Mouse (Mus musculus): Measurements from ENCODE around the gene Car12. TPM values are rescaled to one million over a fixed set of nuclear protein-coding genes. Genes with fewer than 3 reads are reported as not detected.
A peak's percentile ranks its signal among the peaks of the same experiment; 100 is the strongest.

Gene Car12
- polyA plus RNA-seq, 1 experiment from 2014 or later = 6.6 TPM

DNA sequence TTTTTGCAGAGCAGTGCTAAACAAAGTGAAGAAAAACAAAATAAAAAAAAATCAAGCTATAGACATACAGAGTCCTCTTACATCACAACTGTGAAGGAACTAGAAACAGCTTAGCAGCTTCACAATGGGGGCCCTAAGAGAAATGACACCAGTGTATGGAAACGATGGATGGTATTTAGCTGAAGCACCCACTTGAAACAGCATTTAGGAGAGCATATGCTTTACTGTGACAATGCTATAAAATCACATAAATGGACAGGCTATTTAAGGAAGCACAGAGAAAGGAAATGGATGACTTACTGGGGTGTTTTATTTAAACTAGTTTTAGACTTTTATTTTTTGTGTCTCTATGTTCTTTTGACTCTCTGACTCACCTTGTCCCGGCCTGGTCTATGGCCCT is 25.8 kb upstream of the Car12 start:
- H3K4me1 ChIP-seq (replicated peaks) = no peaks in the 10 kb centered on the region
- 86% methylated on average over 2 of the region's 2 CpGs for WGBS
- ATAC-seq (ENCODE audit: low FRiP score, low read depth) = no peak

DNA sequence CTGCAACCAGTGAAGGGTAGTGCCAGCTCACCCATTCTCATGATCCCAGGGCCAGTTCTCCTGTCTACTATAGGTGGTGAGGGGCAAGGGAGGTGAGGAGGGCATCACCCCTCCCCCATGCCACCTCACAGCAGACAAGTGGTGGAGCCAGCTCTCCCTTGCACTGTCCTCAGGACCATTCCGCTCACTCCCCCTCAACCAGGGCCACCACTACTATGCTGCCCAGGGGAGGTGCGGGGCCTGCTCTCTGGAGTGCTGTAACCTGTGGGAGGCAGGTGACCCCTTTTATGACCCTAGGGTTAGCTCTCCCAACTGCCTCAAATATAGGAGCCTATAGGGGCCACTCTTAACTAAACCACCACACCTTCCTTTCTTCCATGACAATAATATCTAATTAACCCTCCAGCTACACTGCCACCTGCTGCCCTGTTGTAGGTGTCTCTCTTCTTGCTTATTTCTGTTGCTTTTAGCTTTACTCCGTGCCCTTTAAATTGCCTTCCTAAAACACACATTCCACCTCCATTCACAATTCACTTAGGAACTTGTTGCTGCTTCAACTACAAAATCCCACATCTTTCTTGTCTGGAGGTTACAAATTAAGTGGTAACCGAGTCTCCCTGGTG is 21.7 kb upstream of the Car12 start:
- no peaks in the 10 kb centered on the region for H3K36me3 ChIP-seq
- H3K4me2 ChIP-seq = no peak overlapping the region
- no peak for ATAC-seq (ENCODE audit: low FRiP score, low read depth)
- H3K27me3 ChIP-seq = no peaks in the 10 kb centered on the region
- 80% methylated on average over 4 of the region's 4 CpGs for WGBS
- H3K9ac ChIP-seq = no peak overlapping the region
- no peak overlapping the region for H3K4me3 ChIP-seq
- H3K27ac ChIP-seq (replicated peaks) = no peak overlapping the region
- H3K4me1 ChIP-seq (replicated peaks) = no peaks in the 10 kb centered on the region
- H3K9me3 ChIP-seq = no peaks in the 10 kb centered on the region

More for the DNA sequence above, 25.8 kb upstream of the Car12 start:
- H3K27me3 ChIP-seq = no peaks in the 10 kb centered on the region
- no peaks in the 10 kb centered on the region for H3K36me3 ChIP-seq
- no peak overlapping the region for H3K4me3 ChIP-seq
- H3K27ac ChIP-seq (replicated peaks) = no peak overlapping the region
- no peak overlapping the region for H3K4me2 ChIP-seq
- no peak overlapping the region for H3K9ac ChIP-seq
- no peaks in the 10 kb centered on the region for H3K9me3 ChIP-seq

DNA sequence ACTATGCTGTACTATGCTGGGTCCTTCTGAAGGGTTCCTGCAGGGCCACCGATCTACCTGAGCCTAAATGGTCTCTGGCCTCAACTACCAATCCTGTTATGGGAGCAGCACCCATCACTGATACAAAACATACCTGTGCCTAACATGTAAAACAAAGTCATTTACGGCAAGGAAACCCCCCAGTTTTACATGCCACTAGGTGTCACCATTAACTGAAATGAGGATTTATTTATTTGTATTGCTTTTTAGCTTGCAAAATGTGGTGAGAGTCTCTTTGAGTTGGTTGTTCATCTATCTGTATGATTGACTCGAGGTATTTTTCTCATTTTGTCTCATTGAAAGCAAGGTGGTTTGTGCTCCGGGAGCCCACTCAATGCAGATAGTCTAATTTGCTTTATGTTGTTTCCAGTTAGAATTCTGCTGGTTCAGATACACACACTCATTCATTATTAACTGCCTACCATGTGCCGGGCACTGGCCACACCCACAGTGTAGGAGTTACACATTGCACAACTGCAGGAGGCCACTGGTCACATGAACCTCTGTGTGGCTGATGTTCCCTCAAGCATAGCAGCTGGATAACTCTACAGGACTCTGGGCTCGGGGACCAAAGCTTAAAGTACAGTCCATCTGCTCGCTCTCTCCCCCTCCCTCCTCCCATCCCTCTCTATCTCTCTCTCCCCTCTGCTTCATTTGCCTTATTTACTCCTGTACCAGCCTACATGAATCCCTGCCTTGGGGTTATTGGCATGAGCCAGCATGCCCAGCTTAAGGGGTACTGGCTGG is 15.9 kb upstream of the Car12 start:
- H3K4me2 ChIP-seq = no peak overlapping the region
- 78% methylated on average over 7 of the region's 7 CpGs for WGBS
- H3K27ac ChIP-seq (replicated peaks) = no peak overlapping the region
- no peak overlapping the region for H3K9ac ChIP-seq
- no peaks in the 10 kb centered on the region for H3K4me1 ChIP-seq (replicated peaks)
- ATAC-seq (ENCODE audit: low FRiP score, low read depth) = no peak
- H3K9me3 ChIP-seq = no peaks in the 10 kb centered on the region
- no peaks in the 10 kb centered on the region for H3K36me3 ChIP-seq
- no peaks in the 10 kb centered on the region for H3K27me3 ChIP-seq
- no peak overlapping the region for H3K4me3 ChIP-seq

DNA sequence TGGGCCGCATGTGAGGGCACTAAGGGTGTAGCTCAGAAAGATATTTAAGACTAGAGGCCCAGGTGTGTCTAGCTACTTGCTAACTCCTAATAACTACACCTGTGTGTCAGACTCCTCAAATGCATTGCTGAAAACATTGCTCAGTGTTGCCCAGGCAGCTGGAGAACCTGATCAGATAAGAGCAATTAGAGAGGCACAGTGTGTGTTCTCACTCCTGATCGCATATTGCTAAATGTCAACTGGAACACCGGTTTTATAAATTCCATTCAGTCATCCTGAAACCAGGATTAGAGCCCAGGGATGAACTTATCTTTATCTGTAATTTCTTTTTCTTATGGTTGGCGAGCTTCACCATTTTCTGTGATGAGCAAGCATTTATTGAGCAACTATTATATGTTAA is 13.7 kb upstream of the Car12 start:
- no peak overlapping the region for H3K4me2 ChIP-seq
- H3K27ac ChIP-seq (replicated peaks) = no peak overlapping the region
- ATAC-seq (ENCODE audit: low FRiP score, low read depth) = no peak
- no peaks in the 10 kb centered on the region for H3K4me1 ChIP-seq (replicated peaks)
- no peak overlapping the region for H3K9ac ChIP-seq
- no peaks in the 10 kb centered on the region for H3K27me3 ChIP-seq
- 93% methylated on average over 4 of the region's 4 CpGs for WGBS
- no peaks in the 10 kb centered on the region for H3K9me3 ChIP-seq
- no peaks in the 10 kb centered on the region for H3K36me3 ChIP-seq
- no peak overlapping the region for H3K4me3 ChIP-seq

DNA sequence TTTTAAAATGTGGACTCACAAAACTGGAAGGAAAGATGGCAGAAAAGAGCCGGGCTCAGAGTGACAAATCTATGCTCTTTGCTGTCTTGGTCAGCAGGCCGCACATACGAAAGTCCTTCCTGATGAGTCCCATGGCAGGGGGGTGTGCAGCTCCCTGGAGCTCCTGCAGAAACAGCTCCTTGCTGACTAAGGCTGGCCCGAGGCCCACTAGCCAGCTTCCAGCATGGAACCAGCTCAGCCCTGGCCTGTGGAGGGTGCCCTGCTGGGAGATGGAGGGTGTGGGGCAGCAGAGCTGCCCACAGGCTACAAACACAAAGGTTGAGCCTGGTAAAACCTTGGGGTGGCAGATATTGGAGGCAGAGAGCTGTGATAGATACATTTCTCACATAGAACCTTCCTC is 10.5 kb upstream of the Car12 start:
- no peak for ATAC-seq (ENCODE audit: low FRiP score, low read depth)
- Histone ChIP-seq H3K27me3 (no peaks in the 10 kb centered on the region), H3K4me1 (replicated peaks) (peaks cover 4% of the 10 kb centered on the region), H3K4me2 (no peak overlapping the region), H3K9ac (no peak overlapping the region), H3K36me3 (no peaks in the 10 kb centered on the region), H3K27ac (replicated peaks) (no peak overlapping the region), H3K9me3 (no peaks in the 10 kb centered on the region), H3K4me3 (no peak overlapping the region)
- 84% methylated on average over 4 of the region's 4 CpGs for WGBS

DNA sequence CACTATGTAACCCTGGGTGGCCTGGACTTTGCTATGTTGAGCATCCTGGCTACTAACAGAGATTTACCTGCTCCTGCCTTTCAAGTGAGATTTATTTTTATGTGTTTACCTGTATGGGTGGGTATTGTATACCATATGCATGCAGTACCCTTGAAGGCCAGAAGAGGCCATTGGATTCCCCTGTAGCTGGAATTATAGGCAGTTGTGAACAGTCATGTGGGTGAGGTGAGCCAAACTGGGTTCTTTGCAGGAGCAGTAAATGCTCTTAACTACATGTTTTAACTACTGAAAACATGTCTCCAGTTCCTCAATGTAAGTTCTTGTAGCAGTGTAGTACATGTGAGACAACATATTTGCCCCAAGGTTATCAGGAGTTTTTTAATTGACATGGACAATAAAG is 8.1 kb upstream of the Car12 start:
- no peaks in the 10 kb centered on the region for H3K36me3 ChIP-seq
- no peak overlapping the region for H3K9ac ChIP-seq
- no peak overlapping the region for H3K4me2 ChIP-seq
- peaks cover 18% of the 10 kb centered on the region for H3K4me1 ChIP-seq (replicated peaks)
- ATAC-seq (ENCODE audit: low FRiP score, low read depth) = no peak
- no peaks in the 10 kb centered on the region for H3K9me3 ChIP-seq
- no peak overlapping the region for H3K4me3 ChIP-seq
- no peaks in the 10 kb centered on the region for H3K27me3 ChIP-seq
- no peak overlapping the region for H3K27ac ChIP-seq (replicated peaks)

DNA sequence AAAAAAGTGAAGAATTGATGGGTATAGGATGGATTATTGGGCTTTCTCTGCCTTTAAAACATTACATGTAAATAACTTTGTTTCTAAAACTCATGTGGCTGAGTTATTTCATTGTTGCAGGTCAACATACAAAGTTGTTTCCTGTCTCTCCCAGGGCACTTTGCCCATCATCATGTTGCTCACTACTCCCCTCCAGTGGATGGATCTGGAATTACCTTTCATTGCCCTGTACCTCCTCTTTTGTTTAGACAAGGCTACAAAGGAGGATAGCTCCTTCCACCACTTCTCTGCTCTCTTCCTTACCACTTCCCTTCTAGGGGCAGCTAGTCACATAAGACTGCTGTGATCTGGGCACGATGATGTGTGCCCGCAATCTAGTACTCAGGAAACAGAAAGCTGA is 7.7 kb upstream of the Car12 start:
- no peaks in the 10 kb centered on the region for H3K36me3 ChIP-seq
- no peaks in the 10 kb centered on the region for H3K27me3 ChIP-seq
- no peak overlapping the region for H3K4me2 ChIP-seq
- WGBS = 58% methylated on average over 2 of the region's 2 CpGs
- H3K9ac ChIP-seq = no peak overlapping the region
- peaks cover 18% of the 10 kb centered on the region for H3K4me1 ChIP-seq (replicated peaks)
- H3K4me3 ChIP-seq = no peak overlapping the region
- H3K9me3 ChIP-seq = no peaks in the 10 kb centered on the region
- no peak for ATAC-seq (ENCODE audit: low FRiP score, low read depth)
- H3K27ac ChIP-seq (replicated peaks) = no peak overlapping the region

DNA sequence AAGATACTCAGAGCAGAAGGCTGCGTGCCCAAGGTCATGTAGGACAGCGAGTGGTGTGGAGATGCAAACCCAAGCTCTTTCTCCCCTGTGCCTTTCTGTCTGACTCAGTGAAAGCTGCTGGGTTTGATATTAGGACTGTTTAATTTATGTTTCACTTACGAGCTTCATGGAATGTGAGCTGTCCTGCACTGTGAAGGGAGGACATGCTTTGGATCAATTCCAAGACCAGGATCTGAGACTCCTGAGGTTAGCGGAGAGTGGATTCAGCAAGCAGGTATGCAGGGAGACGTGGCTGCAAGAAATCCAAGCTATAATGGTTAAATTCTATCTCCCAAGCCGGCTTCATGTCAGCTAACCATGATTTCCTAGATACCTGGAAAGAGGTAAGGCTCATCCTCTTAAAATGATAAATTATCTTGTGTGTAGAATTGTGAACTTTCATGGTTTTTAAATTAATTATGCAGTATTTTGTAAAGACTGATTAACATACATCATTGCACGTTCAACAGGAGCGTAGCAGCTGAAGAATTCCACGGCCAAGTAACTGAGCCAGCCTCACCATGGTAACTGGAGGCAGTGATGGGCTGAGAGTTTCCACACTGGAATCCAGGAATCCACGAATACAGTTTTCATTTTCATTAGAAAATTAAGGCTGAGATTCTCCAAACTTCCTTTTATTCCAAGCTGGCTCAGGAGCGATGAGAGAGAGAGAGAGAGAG is 5.3 kb upstream of the Car12 start:
- Histone ChIP-seq H3K4me1 (replicated peaks) (peaks cover 20% of the 10 kb centered on the region), H3K27me3 (no peaks in the 10 kb centered on the region), H3K4me2 (0 out of 2 replicates have a peak overlapping the region, but pooled peaks have one; percentile 14), H3K36me3 (no peaks in the 10 kb centered on the region), H3K9me3 (no peaks in the 10 kb centered on the region), H3K9ac (no peak overlapping the region), H3K27ac (replicated peaks) (peak overlapping the region; percentile 43), H3K4me3 (no peak overlapping the region)
- 33% methylated on average over 11 of the region's 11 CpGs for WGBS
- 0 out of 2 replicates have a peak, but pooled peaks have one; percentile 54 for ATAC-seq (ENCODE audit: low FRiP score, low read depth)

DNA sequence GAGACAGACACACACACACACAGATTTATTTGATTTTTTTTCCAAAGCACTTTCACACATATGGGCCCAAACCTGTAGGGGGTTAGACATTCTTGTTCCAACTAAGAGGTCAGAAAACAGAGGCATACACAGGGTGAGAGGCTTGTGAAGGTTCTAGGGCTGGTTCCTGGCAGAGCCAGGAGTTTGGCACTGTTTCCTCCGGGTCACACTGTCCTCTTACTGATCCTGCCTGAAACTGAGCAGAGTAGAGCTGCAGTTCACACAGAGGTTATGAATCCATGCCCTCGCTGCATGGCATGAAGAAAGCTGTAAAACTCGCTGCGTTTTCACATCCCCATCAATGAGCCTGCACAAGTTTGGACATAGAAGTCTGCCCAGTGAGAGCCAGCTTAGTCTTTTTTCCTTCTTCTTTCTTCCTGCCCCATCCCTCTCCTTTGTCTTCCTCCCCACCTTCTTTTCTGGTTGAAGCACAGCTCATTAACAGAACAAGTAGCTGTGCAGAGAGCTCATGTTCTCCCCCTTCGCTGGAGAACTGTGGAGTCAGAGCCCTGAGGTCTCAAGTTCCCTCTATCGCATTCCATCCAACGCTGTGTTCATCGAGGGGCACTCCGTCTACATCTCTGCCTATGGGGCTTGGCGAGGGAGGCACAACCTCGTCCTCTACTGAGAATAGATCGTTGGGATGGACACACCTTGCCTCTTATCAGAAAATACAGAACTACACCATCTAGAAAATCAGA is 4.5 kb upstream of the Car12 start:
- Histone ChIP-seq H3K9me3 (no peaks in the 10 kb centered on the region), H3K4me3 (no peak overlapping the region), H3K36me3 (no peaks in the 10 kb centered on the region), H3K27me3 (no peaks in the 10 kb centered on the region), H3K4me2 (no peak overlapping the region), H3K9ac (no peak overlapping the region), H3K4me1 (replicated peaks) (peaks cover 26% of the 10 kb centered on the region), H3K27ac (replicated peaks) (peak overlapping the region; percentile 43; the same call in 1 of the 2 replicates)
- 55% methylated on average over 12 of the region's 12 CpGs for WGBS
- ATAC-seq (ENCODE audit: low FRiP score, low read depth) = peak; percentile 19; the same call in 1 of the 2 replicates

DNA sequence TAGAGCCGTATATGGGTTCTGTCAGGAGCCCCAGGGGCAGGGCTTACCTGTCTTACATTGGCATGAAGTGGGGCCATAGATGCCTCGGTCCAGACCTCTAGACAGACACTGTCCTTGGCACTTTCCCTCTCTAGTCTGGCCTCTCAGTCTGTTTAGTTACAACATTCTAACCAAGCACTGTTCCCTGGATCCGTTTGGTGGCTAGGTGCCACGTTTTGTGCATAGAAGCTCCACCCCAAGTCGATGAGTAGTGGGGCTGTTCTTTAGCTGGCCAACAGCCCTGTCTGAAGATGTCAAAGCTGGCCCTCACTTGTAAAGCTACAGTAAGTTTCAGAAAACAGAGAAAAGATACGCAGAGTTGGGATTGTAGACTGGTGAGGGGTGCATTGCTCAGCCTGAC is 2.9 kb upstream of the Car12 start:
- H3K27me3 ChIP-seq = peaks cover 9% of the 10 kb centered on the region; the same call in 1 of the 2 replicates
- H3K4me1 ChIP-seq (replicated peaks) = peaks cover 31% of the 10 kb centered on the region
- H3K36me3 ChIP-seq = no peaks in the 10 kb centered on the region
- no peak overlapping the region for H3K4me2 ChIP-seq
- no peak overlapping the region for H3K4me3 ChIP-seq
- ATAC-seq (ENCODE audit: low FRiP score, low read depth) = no peak
- no peak overlapping the region for H3K9ac ChIP-seq
- H3K9me3 ChIP-seq = no peaks in the 10 kb centered on the region
- WGBS = 77% methylated on average over 6 of the region's 6 CpGs
- no peak overlapping the region for H3K27ac ChIP-seq (replicated peaks)

DNA sequence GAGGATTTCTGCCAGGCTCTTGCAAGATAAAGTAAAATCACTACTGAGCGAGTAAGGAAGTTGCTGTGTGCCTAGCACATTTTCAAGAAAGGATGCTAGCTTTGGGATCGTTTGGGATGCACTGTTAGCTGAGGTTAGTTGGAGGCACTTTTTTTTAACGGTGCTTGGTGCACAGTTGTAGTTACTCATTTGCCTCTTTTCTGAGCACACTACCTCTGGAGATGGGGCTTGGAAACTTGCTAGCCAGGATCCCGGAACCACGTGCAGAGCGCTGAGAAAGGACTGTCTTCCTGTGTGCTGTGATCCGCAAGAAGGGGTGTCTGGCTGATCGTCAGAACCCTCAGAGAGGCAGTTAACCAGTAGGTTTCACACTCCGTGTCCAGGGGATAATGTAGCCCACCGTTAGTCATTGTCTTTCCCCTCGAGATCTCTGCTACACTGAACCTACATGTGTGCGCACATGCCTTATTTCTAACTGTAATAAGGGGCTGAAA is 583 bp downstream of the Car12 start:
- no peaks in the 10 kb centered on the region for H3K36me3 ChIP-seq
- 0 out of 2 replicates have a peak overlapping the region, but pooled peaks have one; percentile 7 for H3K9ac ChIP-seq
- no peak for ATAC-seq (ENCODE audit: low FRiP score, low read depth)
- peak overlapping the region; percentile 71 for H3K4me2 ChIP-seq
- no peaks in the 10 kb centered on the region for H3K9me3 ChIP-seq
- peaks cover 16% of the 10 kb centered on the region for H3K4me1 ChIP-seq (replicated peaks)
- peak overlapping the region; percentile 33 for H3K4me3 ChIP-seq
- whole genome bisulfite sequencing = 12% methylated on average over 12 of the region's 12 CpGs
- peaks cover 9% of the 10 kb centered on the region; the same call in 1 of the 2 replicates for H3K27me3 ChIP-seq
- H3K27ac ChIP-seq (replicated peaks) = no peak overlapping the region

All from hindbrain, embryonic 15.5 days (tissue).